Mouse (Mus musculus) 3134 (cell line): ENCODE data around the gene 4931428L18Rik.
A peak's percentile ranks its signal among the peaks of the same experiment; 100 is the strongest.

ENCODE experiments used
- DNase-seq: peaks from one replicate; pipeline ENCODE4 v3.0.0-alpha.2; 2011; ENCODE audit warnings: low spot score; ENCODE audit not compliant: insufficient read length; ENCODE audit errors: extremely low read depth

Gene 4931428L18Rik

DNA sequence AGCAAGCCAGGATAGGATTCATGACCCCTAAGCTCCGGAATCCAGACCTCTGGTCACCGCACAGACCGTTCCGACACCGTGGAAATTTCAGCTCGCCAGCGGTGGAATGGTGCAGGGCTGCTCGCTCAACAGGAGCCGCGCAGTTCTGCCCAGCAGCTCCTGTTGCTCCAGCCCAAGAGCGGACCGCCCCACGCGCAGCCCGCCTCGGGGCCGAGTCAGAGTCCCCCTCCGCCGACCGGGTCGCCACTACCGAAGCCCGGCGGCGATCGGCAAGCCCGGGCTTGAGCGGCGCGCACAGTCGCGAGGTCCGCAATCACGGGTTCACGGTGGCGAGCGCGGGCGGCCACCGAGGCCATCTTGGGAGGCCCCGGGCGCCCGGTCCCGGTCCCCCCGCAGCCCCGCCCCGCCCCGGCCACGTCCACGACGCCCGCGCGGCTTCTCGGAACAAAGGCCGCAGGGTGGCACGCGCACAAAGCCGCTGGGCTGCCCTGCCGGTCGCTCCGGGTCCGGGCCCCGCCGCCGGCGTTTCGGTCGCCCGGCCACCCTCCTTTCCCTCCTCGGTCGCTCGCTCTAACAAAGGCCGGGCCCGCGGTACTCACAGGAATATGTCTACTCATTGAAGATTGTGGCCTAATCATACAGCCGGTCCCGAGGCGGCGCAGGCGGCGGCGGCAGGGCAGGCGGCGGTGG is 273.4 kb downstream of the 4931428L18Rik start:
- DNase-seq, result peak; percentile 79

DNA sequence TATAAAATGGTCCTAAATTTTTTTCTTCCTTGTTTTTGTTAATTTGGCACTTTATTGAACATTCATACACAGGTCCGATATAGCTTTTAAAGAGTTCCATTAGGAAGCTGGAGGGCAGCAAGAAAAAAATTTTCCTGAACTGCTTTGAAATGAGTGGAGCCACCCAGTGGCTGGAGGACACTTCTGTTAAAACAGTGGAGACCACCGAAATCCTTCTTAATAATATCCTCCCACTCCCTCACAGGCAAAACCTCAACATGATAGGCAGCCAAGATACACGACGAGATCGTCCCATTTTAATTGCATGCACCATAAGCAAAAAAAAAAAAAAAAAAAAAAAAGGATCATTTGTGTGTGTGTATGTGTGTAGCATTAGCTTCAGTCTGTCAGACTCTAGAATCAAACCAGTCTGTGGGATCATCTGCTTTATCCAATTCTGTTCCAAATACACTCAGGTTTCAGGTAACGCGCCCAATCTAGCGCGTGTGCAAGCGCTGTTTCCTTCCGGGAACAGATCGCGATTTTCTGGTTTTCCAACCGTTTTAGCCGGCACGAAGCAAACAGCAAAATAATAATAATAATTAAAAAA is 274.0 kb downstream of the 4931428L18Rik start:
- DNase-seq, result peak; percentile 35
